Mouse (Mus musculus) spleen, postnatal 10 days (tissue): Measurements from ENCODE around the gene Samd4b.
"Not testable (repeated sequence)": the region's sequence is repeated elsewhere in the genome, so short reads cannot be mapped to it uniquely, and the experiment has no call there.

Experiments used
- DNase-seq, 2 experiments: peaks; one replicate each; pipeline ENCODE4 v3.0.0; 2021 to 2022; ENCODE audit warnings: low spot score in 2 of 2

Gene Samd4b

DNA sequence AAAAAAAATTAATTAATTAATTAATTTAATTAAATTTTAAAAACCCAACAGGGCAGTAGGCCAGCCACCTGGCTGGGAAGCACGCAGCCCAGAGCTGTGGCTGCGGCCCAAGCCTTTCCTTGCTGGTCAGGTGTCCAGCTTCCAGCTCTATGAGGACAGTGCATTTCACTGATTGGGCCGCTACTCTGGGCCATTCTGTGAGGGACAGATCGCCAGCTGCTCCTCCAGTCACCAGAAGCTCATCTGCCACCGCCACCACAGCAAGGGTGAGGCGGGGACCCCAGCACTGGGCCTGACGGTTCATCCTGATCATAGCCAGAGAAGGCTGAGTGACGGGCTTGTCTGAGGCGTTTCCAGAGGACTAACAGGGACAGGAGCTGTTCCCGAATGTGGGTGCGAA, 36.0 kb downstream of the Samd4b start:
- DNase-seq, result no peak

DNA sequence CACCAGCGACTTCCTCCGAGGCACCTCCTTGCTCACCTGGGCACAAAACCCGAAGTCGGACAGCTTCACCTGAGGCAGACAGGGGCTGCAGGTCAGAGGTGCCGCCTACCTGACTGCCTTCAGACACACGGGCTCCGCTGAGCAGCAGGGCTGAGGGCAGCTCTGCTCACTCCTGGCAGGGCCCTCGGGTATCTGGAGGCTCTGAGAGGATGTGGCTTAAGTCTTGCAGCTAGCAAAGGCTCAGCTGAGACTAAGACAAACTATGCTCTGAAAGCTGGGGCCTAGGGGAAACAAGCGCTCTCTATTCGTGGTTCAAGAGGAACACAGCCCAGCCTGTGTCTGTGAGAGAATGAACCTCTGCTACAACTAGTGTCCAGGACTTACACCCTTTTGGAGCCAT, 37.1 kb downstream of the Samd4b start:
- no peak for DNase-seq

DNA sequence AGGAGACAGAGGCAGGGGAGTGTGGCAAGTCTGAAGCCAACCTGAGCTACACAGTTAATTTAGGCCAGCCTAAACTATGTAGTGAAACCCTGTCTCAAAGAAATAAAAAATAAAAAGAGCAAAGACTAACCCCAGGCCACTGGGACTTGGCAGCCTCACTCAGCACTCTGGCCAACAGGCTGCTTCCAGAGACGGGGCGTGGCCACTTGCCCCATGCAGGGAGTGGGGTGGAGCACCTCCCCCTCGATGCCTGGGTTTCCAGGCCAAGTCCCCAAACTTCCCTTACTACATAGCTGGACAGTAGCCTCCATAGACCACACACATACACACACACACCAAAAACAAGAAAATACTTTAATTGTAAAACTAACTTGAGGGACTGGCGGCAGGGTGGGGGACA, 39.5 kb downstream of the Samd4b start:
- DNase-seq, result no peak

DNA sequence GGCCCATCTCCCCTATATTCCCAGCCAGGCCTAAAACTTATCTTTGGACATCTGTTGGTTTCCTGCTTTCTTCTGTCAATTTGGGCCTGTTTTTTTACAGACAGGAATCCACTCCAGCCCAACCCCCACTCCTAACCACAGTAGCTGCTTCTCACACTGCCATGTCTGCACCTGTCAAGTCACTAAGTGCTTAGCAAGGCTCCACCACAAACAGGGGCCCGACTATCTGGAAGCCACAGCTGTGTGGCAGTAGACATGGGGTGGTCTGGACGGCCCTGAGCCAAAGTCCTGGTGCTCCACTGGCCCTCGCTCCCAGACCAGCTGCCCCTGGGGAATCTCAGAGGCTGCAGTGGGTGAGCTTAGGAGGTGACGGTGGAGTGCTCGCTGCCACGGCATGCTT, 40.2 kb downstream of the Samd4b start:
- DNase-seq, result peak in 1 of 2 experiments; percentile 59

DNA sequence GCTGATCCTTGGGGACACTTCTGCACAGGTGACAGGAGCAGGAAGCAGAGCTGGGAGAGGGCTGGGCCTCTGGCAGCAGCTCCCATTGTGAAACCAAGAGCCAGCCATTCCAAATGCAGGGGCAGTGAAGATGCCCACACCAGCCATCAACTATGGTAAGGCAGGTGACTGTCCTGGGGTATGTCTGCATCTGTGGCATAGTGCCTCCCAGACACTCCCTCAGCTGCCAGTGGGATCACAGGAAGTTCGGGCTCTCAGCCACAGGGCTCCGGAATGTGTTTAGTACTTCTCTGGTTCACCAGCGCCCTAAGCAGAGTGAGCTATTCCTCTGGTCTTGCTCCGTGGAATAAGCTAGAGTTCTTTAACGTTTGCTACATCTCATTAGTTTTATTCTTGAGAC, 40.9 kb downstream of the Samd4b start:
- DNase-seq, result no peak

DNA sequence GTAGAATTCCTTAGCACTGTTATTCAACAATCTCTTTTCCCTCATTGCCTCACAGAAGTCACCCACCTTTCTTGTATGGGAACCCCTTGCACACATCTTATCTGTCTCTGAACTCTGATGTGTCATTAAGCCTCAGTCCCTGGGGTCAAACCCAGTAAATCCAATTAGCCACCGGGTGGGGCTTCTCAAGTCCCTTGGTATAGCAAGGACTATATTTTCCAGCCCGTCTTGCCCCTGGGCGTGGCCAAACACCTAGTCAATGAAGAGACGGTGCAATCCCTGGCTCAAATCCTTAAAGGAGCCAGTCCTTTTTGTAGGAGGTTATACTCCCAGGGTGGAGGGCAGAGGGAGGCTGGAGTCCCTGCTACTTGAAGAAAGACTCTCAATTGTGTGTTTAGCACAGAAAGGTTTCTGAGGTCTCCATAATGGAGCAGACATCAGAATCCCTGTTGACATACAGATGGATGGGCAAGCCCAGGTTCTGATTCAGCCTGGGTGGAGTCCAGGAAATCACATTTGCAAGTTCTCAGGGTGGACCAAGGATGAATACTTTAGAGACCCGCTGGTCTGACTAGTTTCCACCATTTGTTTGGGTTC, 41.9 kb downstream of the Samd4b start:
- no peak for DNase-seq

DNA sequence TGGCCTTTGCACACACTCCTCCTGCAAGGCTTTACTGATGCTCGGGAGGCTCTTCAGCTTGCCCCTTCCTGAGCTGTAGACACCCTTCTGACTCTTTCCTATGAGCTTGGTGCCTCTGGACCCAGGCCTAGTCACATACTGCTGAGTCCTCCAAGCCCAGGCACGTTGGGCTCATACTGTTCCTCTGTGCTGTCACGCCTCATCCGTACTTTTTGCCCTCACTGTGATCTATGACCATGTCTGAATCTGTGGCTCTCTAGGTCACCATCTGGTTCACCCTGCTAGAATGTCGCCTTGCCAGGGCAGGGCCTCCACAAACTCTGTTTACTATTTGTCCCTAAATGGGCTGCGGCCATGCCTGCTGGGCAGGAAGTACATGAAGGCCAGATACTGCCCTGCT, 44.9 kb downstream of the Samd4b start:
- no peak for DNase-seq

DNA sequence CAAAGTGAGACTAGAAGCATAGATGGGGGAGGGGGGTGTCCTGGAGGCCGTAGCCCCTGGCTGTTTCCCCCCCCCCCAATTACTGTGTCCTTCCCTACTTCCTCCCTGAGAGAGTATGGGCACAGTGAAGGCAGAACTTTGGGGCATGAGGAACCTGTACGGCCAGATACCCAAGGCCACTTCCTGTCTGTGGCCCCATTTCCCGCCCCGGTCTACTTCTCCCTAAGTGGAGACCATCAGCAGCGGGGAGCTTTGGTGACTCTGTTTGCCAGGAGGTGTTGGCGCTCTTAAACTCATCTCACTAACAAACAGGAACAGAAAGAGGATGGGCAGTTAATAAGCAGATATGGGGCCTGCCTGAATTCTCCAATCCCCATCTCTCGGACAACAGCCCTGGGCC, 50.3 kb downstream of the Samd4b start:
- no peak for DNase-seq

DNA sequence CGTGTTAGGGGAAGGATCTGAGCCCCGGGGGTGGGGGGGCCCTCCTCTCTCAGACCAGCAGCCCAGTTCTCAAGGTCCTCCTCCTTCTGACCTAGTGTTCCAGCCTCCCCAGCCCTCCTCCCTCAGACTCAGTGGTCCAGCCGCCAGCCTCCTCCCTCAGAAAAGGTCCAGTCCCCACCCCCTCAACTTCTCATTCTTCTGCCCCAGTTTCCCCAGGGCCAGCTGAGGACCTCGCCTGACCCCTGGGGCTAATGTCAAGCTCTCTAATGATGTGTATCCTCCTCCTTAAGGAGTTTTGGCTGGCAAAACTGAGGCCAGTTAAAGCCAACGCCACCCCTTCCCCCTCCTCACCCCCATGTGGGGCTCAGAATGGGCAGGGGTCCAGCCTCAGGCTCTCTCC, 50.8 kb downstream of the Samd4b start, which contains the start of gene Nccrp1:
TSS of gene Nccrp1 (minus strand) at position 101 of the 400 bp plus-strand sequence.
- DNase-seq, result no peak

DNA sequence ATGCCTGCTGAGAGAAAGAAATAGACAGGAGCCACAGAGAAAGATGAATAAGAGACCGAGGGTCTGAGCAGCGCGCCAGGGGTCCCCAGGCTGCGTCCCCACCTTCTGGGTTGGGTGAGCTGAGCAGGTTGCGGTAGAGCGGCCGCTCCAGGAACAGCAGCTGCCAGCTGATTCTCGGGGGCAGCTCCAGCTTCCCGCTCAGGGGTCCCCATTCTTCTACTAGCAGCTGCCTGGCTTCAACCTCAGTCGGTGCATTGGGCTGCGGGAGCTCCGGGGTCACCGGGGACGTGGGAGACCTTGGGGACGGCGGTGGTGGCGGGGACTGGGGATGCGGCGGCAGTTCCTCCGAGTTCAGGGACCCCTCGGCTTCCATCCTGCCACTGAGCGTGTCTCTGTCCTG, 51.3 kb downstream of the Samd4b start:
- no peak for DNase-seq

DNA sequence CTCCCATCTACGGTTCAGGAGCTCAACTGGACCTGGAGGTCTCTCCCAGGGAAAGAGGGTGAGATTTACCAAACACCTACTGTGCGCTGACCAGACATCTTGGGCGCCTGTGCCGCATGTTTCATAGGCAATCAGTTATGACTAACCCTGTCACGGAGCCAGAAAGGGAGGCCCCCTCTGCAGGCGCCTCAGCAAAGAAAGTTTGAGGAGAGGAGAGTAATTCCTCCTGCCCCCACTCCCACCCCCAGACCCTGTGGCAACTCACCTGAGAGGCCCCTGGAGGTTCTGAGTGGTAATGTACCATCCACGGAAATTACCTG, 52.1 kb downstream of the Samd4b start:
- DNase-seq, result no peak

DNA sequence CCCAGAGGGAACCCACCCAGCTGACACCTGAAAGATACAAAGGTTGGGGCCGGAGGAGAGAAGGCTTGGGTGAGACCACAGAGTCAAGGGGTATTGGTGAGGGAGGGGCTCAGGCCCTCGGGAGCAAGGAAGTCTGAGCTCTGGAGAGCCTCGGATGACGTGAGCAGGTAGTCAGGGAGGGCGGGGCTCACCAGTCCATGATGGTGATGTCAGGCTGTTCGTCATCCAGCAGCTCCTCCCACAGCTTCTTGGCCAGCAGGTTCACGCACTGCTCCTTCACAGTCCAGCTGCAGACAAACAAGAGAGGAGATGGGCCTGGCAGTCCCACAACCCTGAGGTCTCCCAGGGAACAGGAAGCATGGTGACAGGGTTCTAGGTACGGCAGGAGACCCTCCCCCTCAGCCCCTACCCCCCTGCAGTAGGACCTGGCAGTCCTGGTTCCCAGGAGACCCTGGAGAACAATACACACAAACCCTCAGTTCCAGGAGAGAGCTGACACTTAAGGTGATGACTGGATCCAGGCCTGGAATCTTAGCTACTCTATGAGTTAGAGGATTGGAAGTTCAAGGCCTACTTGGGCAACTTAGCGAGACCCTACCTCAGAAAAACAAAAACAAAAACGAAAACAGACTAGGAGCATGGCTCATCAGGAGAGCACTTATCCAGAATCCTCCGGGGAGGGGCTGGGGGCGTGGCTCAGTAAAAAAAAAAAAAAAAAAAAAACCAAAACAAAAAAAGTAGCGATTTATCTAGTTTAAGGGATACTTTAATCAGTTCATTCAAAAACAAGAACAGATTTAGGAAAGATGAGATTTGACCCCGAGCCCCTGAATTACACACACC, 52.7 kb downstream of the Samd4b start:
- DNase-seq, result no peak

DNA sequence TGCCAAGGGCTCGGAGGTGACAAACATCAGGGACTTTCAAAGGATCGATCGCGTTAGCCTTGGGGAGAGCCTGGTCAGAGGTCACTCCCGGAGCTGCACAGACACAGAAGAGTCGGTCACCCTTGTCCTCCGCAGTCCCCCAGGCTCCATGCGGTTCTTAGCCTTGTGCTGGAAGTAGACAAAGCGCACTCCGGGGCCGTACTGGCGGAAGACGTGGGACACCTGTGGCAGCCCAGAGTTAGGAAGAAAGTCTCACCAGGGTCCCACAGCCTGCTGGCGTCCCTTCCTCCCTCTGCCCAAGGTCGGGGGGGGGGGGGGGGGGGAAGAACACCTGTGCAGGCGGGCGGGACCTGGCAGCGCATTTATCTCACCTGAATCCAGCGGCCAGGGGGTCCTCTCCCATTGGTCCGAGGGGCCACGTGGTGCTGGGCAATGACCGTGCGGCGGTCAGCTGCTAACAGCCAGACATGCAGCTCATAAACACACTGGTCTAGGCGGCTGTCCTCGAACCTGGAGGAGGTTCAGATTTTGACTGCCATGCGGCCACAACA, 53.8 kb downstream of the Samd4b start:
- DNase-seq, result no peak

DNA sequence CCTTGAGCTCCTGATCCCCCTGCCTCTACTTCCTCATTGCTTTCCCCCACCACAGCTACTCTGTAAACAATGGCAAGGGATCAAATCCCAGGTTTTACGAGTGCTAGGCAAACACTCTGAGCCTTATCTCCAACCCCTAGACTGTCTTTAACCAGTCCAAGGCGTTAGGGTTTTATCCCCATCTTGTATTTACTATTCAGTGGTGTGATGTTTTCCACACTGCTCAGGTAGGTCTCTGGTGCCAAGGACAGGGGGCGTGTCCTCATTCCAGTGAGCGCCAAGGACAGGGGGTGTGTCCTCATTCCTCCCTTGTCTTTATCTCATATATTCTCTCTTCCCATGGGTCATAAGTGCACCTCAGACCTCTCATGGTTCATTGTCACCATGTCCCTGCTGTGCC, 57.4 kb downstream of the Samd4b start, which contains the start of gene Sycn:
TSS of gene Sycn (plus strand) at position 360 of the 400 bp plus-strand sequence.
- no peak for DNase-seq

DNA sequence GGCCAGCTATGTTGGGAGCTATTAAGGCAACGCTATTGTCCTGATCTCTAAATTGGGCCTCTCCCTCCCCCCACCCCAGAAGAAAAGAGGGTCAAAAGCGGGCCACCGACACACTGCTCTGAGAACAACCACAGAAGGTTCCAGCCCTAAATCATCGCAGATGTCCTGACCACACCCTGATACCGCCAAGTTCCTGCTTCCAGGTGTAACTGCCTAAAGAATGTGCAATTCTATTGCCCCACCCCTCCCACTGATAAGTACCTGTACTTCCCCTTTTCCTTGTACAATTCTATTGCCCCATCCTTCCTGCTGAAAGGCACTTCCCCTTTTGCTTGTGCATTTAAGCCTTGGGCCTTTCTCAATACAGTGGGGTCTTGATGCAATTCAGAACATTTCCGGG, 59.1 kb downstream of the Samd4b start:
- DNase-seq, result not testable (repeated sequence)

DNA sequence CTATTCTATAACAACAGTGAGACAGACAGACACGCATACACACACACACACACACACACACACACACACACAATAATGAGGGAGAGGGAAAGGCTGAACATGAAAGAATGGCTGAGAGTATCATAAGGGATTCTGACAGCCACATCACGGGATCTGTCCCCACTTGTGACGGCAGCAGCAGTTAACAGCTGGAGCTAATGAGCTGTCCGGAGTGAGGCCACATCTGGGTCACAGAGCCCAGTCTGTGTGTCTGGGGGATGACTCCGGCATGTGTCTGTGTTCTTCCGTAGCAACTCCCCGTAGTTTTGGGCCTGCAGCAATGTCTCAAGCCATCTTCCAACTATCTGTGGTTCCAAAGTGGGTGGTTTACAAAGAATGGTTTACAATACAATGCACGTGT, 65.9 kb downstream of the Samd4b start:
- DNase-seq, result no peak

DNA sequence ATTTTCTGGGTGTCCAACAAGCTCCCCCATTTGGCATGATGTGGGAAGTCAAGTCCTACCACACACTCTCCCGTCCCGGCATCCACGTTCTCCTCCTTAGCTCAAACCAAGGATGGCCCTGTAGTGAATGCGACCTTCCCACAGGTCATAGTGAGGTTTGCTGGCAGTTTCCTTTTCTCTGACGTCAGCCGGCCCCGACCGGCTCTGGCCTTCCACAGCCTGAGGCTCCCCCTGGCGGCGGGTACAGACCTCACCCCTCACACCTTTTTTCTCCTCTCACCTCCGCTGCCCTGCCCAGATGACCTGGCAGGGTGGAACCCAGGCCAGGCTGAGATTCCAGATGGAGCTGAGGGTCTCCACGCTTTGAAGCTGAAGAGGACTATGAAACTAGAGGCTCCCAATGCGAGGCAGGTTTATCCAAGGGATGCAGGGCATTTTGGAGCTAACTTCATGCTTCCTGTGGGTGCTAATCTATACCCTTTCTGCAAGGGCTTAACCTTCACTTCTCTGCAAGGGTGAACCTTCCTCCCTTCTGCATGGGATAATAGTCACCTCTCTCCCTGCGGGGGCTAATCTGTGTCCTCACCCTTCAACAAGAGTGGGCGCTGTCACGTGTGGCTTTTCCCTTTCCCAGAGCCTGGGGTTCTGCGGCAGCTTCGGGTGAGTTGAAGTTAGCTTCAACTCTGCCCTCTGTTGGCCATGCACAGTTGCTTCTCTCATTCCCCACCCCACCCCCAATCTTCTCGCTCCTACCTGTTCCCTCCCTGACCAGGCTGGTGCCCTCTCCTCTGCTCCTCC, 69.8 kb downstream of the Samd4b start:
- peak; percentile 74 to 91 for DNase-seq

DNA sequence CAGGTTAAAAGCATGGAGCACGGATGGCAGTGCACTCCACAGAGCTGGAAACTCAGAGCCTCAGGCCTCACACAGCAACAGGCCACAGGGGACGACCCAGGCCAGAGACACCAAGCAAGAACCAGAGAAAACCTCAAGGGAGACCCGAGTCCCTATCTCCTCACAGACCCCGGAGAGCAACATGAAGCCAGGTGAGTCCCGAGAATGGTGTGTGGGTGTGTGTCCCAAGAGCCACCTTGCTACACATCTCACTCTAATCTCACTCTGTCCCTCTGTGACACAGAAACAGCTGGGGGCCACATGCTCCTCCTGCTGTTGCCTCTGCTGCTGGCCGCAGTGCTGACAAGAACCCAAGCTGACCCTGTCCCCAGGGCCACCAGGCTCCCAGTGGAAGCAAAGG, 75.4 kb downstream of the Samd4b start, which contains the start of gene Ifnl3:
TSS of gene Ifnl3 (plus strand) at position 301 of the 400 bp plus-strand sequence.
- not testable (repeated sequence) for DNase-seq

DNA sequence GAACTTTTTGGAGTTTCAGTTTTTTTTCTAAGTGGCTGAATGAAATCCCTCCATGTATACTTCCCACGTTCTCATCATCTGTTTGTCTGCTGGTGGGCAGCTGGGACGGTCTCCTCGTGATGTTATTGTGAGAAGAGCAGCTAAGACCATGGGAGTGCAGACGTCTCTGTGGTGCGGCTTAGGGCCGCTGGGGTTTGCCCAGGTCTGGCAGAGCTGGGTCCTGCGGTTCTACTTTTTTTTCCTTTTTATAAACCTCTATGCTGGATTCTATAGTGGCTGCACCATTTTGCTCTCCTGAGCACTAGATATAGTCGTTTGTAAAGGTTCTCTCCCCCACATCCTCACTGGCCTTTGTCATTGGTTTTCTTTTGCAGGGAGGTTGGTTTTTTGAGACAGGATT, 86.5 kb downstream of the Samd4b start:
- no peak for DNase-seq

DNA sequence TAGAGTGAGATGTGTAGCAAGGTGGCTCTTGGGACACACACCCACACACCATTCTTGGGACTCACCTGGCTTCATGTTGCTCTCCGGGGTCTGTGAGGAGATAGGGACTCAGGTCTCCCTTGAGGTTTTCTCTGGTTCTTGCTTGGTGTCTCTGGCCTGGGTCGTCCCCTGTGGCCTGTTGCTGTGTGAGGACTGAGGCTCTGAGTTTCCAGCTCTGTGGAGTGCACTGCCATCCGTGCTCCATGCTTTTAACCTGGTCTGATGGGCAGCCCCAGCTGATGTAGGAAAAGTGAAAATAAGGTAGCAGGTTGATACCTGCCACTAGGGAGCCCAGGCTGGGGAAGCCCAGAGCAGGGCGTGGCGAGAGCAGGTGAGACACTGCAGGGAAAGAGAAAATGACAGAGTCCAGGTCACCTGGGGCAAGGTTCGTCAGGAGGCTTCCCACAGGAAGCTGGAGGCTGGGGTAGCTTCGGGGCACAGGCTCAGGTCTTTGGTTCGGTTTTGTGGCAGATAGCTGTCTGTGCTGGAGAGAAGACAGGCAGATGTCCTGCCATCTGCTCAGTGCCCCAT, 87.5 kb downstream of the Samd4b start, which contains the start of gene Ifnl2:
TSS of gene Ifnl2 (minus strand) at position 51 of the 570 bp plus-strand sequence.
- not testable (repeated sequence) for DNase-seq

DNA sequence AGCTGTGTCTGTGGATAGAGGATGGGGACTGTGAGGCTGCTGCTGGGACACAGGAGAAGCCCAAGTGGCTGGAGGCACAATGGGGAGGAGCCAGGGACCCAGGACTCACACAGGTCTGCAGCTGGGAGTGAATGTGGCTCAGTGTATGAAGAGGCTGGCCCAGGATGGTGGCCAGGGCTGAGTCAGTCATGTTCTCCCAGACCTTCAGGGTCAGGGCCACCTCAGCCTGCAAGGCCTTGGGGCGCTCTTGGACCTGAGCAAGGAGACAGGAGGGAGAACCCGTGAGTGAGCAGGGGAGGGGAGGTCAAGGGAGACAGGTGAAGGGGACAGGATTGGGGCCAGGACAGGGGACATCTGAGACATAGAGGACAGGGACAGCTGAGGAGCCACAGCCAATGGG, 88.8 kb downstream of the Samd4b start:
- not testable (repeated sequence) for DNase-seq

DNA sequence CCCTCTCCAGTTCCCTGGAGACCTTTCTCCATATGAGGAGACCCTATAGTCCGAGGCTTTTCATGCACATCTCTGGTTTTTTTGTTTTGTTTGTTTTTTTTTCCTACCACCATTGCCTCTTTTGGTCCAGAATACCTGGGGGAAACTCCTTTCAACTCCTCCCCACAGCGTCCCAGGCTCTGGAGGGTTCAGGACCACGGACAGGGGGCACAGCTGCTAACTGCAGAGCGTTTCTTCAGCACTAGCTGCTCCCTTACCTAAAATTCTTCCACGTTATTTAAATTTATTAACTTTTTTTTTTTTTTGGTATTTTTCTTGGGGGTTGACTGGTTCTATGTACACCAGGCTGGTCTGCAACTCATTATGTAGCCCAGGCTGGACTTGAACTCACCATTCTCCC, 92.4 kb downstream of the Samd4b start:
- peak in 1 of 2 experiments; percentile 50 for DNase-seq
